Mouse (Mus musculus): ENCODE data around the gene Tfdp1.

Gene Tfdp1

GRCm38 (mm10) chr8:13419111-13419639 lies 80.6 kb downstream of the Tfdp1 start:
- no peak for DNase-seq (ENCODE audit: low read depth, low spot score)

GRCm38 (mm10) chr8:13420970-13421369 lies 82.4 kb downstream of the Tfdp1 start:
- no peak for DNase-seq (ENCODE audit: low read depth, low spot score)

GRCm38 (mm10) chr8:13427351-13427750 lies 88.8 kb downstream of the Tfdp1 start:
- no peak for DNase-seq (ENCODE audit: low read depth, low spot score)
